9 mouse cellular contexts compared by ENCODE assay signal in genomic region chr19:5713730-5714129, GRCm38 (mm10). TPM values are rescaled to one million over a fixed set of nuclear protein-coding genes. Genes with fewer than 3 reads are reported as not detected.
DNase-seq lines count a peak whose midpoint lies in the region; ATAC-seq lines count a peak whose summit lies in the region.
"Had no signal": no experiment of that assay in that cellular context is flagged by ENCODE, and none has a peak within 500 bp of the region (broad histone marks: within the 10 kb centered on the region; RNA-seq: fewer than 3 reads in every experiment).

No protein-coding gene starts in this region.

- peaks cover 88% of the 10 kb centered on the region for H3K36me3 ChIP-seq in neural tube, embryonic 13.5 days
- H3K36me3 ChIP-seq in liver, embryonic 12.5 days, result peaks cover 100% of the 10 kb centered on the region
- peaks cover 29% of the 10 kb centered on the region for H3K36me3 ChIP-seq in stomach, embryonic 14.5 days (ENCODE audit: control insufficient read depth, insufficient read depth, low read length)

- no peak overlapping the region for H3K4me3 ChIP-seq in neural tube, embryonic 13.5 days
- peak overlapping the region; percentile 4; the same call in 1 of the 2 replicates for H3K4me3 ChIP-seq in liver, embryonic 12.5 days
- no peak overlapping the region for H3K4me3 ChIP-seq in stomach, embryonic 14.5 days (ENCODE audit: low read depth, low read length)

- no peak for DNase-seq in neural tube, embryonic 10.5 days (ENCODE audit: extremely low spot score, low spot score)
- peak; percentile 80 for DNase-seq in heart, postnatal 4 days
- DNase-seq in thymus, postnatal 0 days (ENCODE audit: low spot score), result no peak

- no peak overlapping the region for H3K9ac ChIP-seq in neural tube, embryonic 13.5 days
- H3K9ac ChIP-seq in liver, embryonic 12.5 days, result peak overlapping the region; percentile 42
- no peak overlapping the region for H3K9ac ChIP-seq in stomach, embryonic 14.5 days (replicated peaks; ENCODE audit: low read depth, low read length)

- ATAC-seq in neural tube, embryonic 13.5 days (ENCODE audit: low read depth), result no peak
- ATAC-seq in erythroblast, adult 5-6 weeks (replicated peaks; ENCODE audit: low FRiP score, poor library complexity, severe bottlenecking), result peak; percentile 68
- ATAC-seq in liver, embryonic 12.5 days, result peak; percentile 56
- ATAC-seq in stomach, embryonic 14.5 days (ENCODE audit: insufficient number of reproducible peaks, insufficient read depth, low FRiP score, low read depth), result peak; percentile 83
- ATAC-seq in cerebellum, adult (ENCODE audit: insufficient number of reproducible peaks, low FRiP score, low TSS enrichment), result no peak

- WGBS in neural tube, embryonic 13.5 days, result 4% methylated on average over 2 of the region's 2 CpGs
- 33% methylated on average over 2 of the region's 2 CpGs for WGBS in liver, embryonic 12.5 days (ENCODE audit: insufficient replicate concordance)
- WGBS in stomach, embryonic 14.5 days, result 10% methylated on average over 2 of the region's 2 CpGs

- H3K4me1 ChIP-seq in neural tube, embryonic 13.5 days (replicated peaks), result peaks cover 29% of the 10 kb centered on the region
- peaks cover 71% of the 10 kb centered on the region for H3K4me1 ChIP-seq in liver, embryonic 12.5 days
- H3K4me1 ChIP-seq in stomach, embryonic 14.5 days (ENCODE audit: control insufficient read depth, insufficient read depth, low read length), result peaks cover 14% of the 10 kb centered on the region; the same call in 1 of the 2 replicates

- H3K27me3 ChIP-seq in neural tube, embryonic 13.5 days, result no peaks in the 10 kb centered on the region
- H3K27me3 ChIP-seq in liver, embryonic 12.5 days (replicated peaks), result no peaks in the 10 kb centered on the region
- H3K27me3 ChIP-seq in stomach, embryonic 14.5 days (ENCODE audit: control insufficient read depth, insufficient read depth, low read length), result no peaks in the 10 kb centered on the region

- H3K9me3 ChIP-seq in neural tube, embryonic 13.5 days, result no peaks in the 10 kb centered on the region
- H3K9me3 ChIP-seq in liver, embryonic 12.5 days (replicated peaks), result no peaks in the 10 kb centered on the region
- no peaks in the 10 kb centered on the region for H3K9me3 ChIP-seq in stomach, embryonic 14.5 days (ENCODE audit: control insufficient read depth, low read depth, low read length)

- no peak overlapping the region for H3K27ac ChIP-seq in neural tube, embryonic 13.5 days (replicated peaks)
- peak overlapping the region; percentile 70 for H3K27ac ChIP-seq in liver, embryonic 12.5 days
- H3K27ac ChIP-seq in stomach, embryonic 14.5 days (ENCODE audit: low read length), result peak overlapping the region; percentile 74

- peak overlapping the region; percentile 0; the same call in 1 of the 2 replicates for H3K4me2 ChIP-seq in neural tube, embryonic 13.5 days
- H3K4me2 ChIP-seq in liver, embryonic 12.5 days, result peak overlapping the region; percentile 36
- H3K4me2 ChIP-seq in stomach, embryonic 14.5 days (replicated peaks; ENCODE audit: low read depth, low read length), result 0 out of 2 replicates have a peak overlapping the region, but pooled peaks have one; percentile 3

RNA-seq across cellular contexts. Expression of gene Kcnk7, which starts 9.6 kb away (rescaled TPM):
- not detected in 2 replicates for polyA plus RNA-seq in neural tube, embryonic 13.5 days (2015; fragmentation: Nextera tagmentation; extraction: Ambion mirVana)
- total RNA-seq in erythroblast, adult 5-6 weeks (2015; ENCODE audit: low replicate concordance), result not detected in 2 replicates
- total RNA-seq in erythroblast, adult 5-6 weeks (2017; ENCODE audit: low replicate concordance), result not detected in 2 replicates
- not detected for total RNA-seq in heart, postnatal 4 days (2021)
- polyA plus RNA-seq in liver, embryonic 12.5 days (2016; fragmentation: Nextera tagmentation; extraction: Ambion mirVana), result 0.18 and 0.19 TPM in 2 replicates
- 0.62 and 0.84 TPM in 2 replicates for polyA plus RNA-seq in stomach, embryonic 14.5 days (2014; fragmentation: Nextera tagmentation; extraction: Ambion mirVana)
- 0.32 and 0.74 TPM in 2 replicates for polyA plus RNA-seq in thymus, postnatal 0 days (2015; fragmentation: Nextera tagmentation; extraction: Ambion mirVana)
- polyA plus RNA-seq: brain, embryonic 14.5 days had no signal

RNA-seq across cellular contexts. Expression of gene Ehbp1l1, which starts 12.4 kb away (rescaled TPM):
- 8.3 and 9.6 TPM in 2 replicates for polyA plus RNA-seq in neural tube, embryonic 13.5 days (2015; fragmentation: Nextera tagmentation; extraction: Ambion mirVana)
- total RNA-seq in erythroblast, adult 5-6 weeks (2015; ENCODE audit: low replicate concordance), result 27.5 and 57.9 TPM in 2 replicates
- 236 and 446 TPM in 2 replicates for total RNA-seq in erythroblast, adult 5-6 weeks (2017; ENCODE audit: low replicate concordance)
- total RNA-seq in heart, postnatal 4 days (2021), result 100 to 1,000 TPM; 179 to 191 TPM
- 122 and 124 TPM in 2 replicates for polyA plus RNA-seq in liver, embryonic 12.5 days (2016; fragmentation: Nextera tagmentation; extraction: Ambion mirVana)
- 36.7 and 37.4 TPM in 2 replicates for polyA plus RNA-seq in stomach, embryonic 14.5 days (2014; fragmentation: Nextera tagmentation; extraction: Ambion mirVana)
- 17.6 TPM in 2 replicates for polyA plus RNA-seq in thymus, postnatal 0 days (2015; fragmentation: Nextera tagmentation; extraction: Ambion mirVana)

RNA-seq across cellular contexts. Expression of gene Fam89b, which starts 15.7 kb away (rescaled TPM):
- polyA plus RNA-seq in neural tube, embryonic 13.5 days (2015; fragmentation: Nextera tagmentation; extraction: Ambion mirVana), result 186 and 194 TPM in 2 replicates
- 11.5 and 30.4 TPM in 2 replicates for total RNA-seq in erythroblast, adult 5-6 weeks (2015; ENCODE audit: low replicate concordance)
- 8.5 and 10.5 TPM in 2 replicates for total RNA-seq in erythroblast, adult 5-6 weeks (2017; ENCODE audit: low replicate concordance)
- total RNA-seq in heart, postnatal 4 days (2021), result 10 to 100 TPM; 48.3 to 49.0 TPM
- 45.1 and 45.3 TPM in 2 replicates for polyA plus RNA-seq in liver, embryonic 12.5 days (2016; fragmentation: Nextera tagmentation; extraction: Ambion mirVana)
- polyA plus RNA-seq in stomach, embryonic 14.5 days (2014; fragmentation: Nextera tagmentation; extraction: Ambion mirVana), result 92.4 and 98.4 TPM in 2 replicates
- 91.8 and 92.5 TPM in 2 replicates for polyA plus RNA-seq in thymus, postnatal 0 days (2015; fragmentation: Nextera tagmentation; extraction: Ambion mirVana)

RNA-seq across cellular contexts. Expression of gene Pcnx3, which starts 25.0 kb away (rescaled TPM):
- polyA plus RNA-seq in neural tube, embryonic 13.5 days (2015; fragmentation: Nextera tagmentation; extraction: Ambion mirVana), result 23.0 TPM in 2 replicates
- 10.7 and 16.3 TPM in 2 replicates for total RNA-seq in erythroblast, adult 5-6 weeks (2015; ENCODE audit: low replicate concordance)
- 14.8 and 20.3 TPM in 2 replicates for total RNA-seq in erythroblast, adult 5-6 weeks (2017; ENCODE audit: low replicate concordance)
- total RNA-seq in heart, postnatal 4 days (2021), result 10 to 100 TPM; 42.5 to 42.7 TPM
- polyA plus RNA-seq in liver, embryonic 12.5 days (2016; fragmentation: Nextera tagmentation; extraction: Ambion mirVana), result 18.4 and 18.6 TPM in 2 replicates
- polyA plus RNA-seq in stomach, embryonic 14.5 days (2014; fragmentation: Nextera tagmentation; extraction: Ambion mirVana), result 29.8 and 32.1 TPM in 2 replicates
- polyA plus RNA-seq in thymus, postnatal 0 days (2015; fragmentation: Nextera tagmentation; extraction: Ambion mirVana), result 13.7 and 19.4 TPM in 2 replicates

RNA-seq across cellular contexts. Expression of gene Map3k11, which starts 25.2 kb away (rescaled TPM):
- 17.4 and 18.0 TPM in 2 replicates for polyA plus RNA-seq in neural tube, embryonic 13.5 days (2015; fragmentation: Nextera tagmentation; extraction: Ambion mirVana)
- total RNA-seq in erythroblast, adult 5-6 weeks (2015; ENCODE audit: low replicate concordance), result 5.0 and 7.3 TPM in 2 replicates
- total RNA-seq in erythroblast, adult 5-6 weeks (2017; ENCODE audit: low replicate concordance), result 8.4 and 11.2 TPM in 2 replicates
- 10 to 100 TPM; 39.8 to 40.0 TPM for total RNA-seq in heart, postnatal 4 days (2021)
- 25.8 and 27.7 TPM in 2 replicates for polyA plus RNA-seq in liver, embryonic 12.5 days (2016; fragmentation: Nextera tagmentation; extraction: Ambion mirVana)
- polyA plus RNA-seq in stomach, embryonic 14.5 days (2014; fragmentation: Nextera tagmentation; extraction: Ambion mirVana), result 20.0 and 21.5 TPM in 2 replicates
- polyA plus RNA-seq in thymus, postnatal 0 days (2015; fragmentation: Nextera tagmentation; extraction: Ambion mirVana), result 25.7 and 29.2 TPM in 2 replicates

Comparison
In these comparisons a context has a peak if more than half of its experiments do, and no peak if none do; other contexts are left out.
1. ATAC-seq: peak in erythroblast, adult 5-6 weeks (single experiment), liver, embryonic 12.5 days (single experiment) and stomach, embryonic 14.5 days (single experiment); none in neural tube, embryonic 13.5 days (single experiment) and cerebellum, adult (single experiment).
2. Peak in every context shown above with its lines, with median percentiles within 50 percentile points of each other: H3K4me2 ChIP-seq.